Mouse (Mus musculus) right cerebral cortex, postnatal 10 days (tissue): ENCODE measurements around the gene Trpc5.
A peak's percentile ranks its signal among the peaks of the same experiment; 100 is the strongest.

Experiments used
- DNase-seq, 2 experiments: peaks; one replicate each; pipeline ENCODE4 v3.0.0; 2021; ENCODE audit warnings: low spot score in 2 of 2

Trpc5 gene

GRCm38 (mm10) chrX:144688142-144688206 is at the start of gene Trpc5:
TSS of gene Trpc5 (minus strand) at chrX:144688180.
- no peak for DNase-seq

GRCm38 (mm10) chrX:144716330-144716729 is 28.4 kb upstream of the Trpc5 start:
- no peak for DNase-seq

- DNase-seq: peak in 1 of 2 experiments; percentile 28
Observed at GRCm38 (mm10) chrX:144689859-144690181, 1.8 kb upstream of the Trpc5 start.

GRCm38 (mm10) chrX:144689119-144689858 is 1.3 kb upstream of the Trpc5 start:
- peak in 1 of 2 experiments; percentile 23 for DNase-seq

- DNase-seq: peak in 1 of 2 experiments; percentile 26
Observed at GRCm38 (mm10) chrX:144688207-144689118, 483 bp upstream of the Trpc5 start, which contains the start of gene Rtl4. TSS of gene Rtl4 (plus strand) at chrX:144688907.

DNA sequence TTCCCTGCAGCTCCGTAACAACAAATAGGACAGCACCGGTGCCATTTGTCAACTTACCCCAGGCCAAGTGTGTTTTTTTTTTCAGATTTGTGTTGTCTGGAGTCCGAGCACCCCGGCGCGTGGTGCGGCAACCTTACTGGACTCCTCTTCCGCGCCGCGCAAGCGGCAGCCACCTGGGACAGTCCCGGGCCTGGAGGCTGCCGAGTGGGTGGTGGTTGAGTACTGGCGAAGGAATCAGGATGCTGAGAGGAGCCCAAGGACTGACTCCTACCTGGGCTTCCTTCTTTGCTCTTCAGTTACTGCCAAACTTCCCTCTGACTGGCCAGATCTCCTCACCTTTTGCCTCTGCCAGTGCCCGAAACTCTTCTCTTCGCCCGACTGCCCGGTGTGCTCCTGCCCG is 238 bp downstream of the Trpc5 start:
- DNase-seq: peak in 1 of 2 experiments; percentile 22

DNA sequence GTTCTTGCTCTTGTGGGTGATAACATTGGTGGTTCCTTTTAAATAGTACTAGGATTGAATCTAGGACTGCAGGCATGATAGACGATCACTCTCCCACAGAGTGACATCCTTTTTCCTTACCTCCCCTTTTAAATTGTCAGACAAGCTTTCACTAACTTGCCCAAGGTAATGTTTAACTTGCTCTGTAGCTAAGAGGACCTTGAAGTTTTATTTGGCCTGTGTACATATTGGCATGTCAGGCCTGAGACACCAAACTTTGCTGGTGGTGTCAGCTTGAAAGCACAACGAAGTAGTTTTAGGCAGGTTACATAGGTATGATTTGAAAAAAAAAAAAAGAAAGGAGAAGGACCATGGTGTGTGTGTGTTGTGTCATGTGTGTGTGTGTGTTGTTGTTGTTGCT is 35.8 kb downstream of the Trpc5 start:
- DNase-seq: no peak

DNA sequence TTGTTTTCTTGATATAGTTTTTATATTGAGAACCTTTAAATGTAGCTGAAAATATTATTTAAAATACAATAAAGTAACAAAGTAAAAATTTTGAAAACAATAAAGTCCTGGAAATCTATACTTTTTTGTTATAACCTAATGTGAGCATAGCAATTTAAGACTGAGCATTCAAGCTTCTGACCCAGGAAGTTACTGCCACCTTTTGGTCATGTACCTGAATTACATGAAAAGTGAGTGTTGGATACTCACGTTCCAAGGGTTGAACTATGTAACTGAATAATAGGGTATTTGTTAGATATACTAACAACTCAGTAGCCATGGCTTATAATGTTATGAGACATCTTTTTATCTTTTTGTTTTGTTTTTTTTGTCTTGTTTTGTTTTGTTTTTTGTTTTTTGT is 42.6 kb downstream of the Trpc5 start:
- DNase-seq: no peak

DNA sequence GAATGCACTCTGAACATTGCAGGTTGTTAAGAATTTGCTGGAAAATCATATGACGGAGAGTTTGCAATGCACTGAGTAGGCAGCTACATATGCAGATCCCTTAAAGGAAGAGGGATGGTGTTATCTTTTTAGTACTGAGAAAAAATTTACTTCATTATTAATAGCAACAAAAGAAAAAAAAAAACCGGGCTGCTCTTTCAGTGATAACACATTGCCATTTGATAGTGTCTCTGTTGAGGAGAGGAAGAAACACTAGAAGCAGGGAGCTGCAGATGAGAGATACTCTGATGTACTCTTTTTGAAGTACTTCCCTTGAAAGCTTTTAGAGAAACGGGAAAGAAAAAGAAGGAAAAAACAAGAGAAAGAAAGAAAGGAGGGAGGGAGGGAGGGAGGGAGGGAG is 43.2 kb downstream of the Trpc5 start:
- no peak for DNase-seq

GRCm38 (mm10) chrX:144612753-144613152 is 75.2 kb downstream of the Trpc5 start:
- DNase-seq: no peak

GRCm38 (mm10) chrX:144536431-144536830 is 151.5 kb downstream of the Trpc5 start:
- DNase-seq: no peak

DNA sequence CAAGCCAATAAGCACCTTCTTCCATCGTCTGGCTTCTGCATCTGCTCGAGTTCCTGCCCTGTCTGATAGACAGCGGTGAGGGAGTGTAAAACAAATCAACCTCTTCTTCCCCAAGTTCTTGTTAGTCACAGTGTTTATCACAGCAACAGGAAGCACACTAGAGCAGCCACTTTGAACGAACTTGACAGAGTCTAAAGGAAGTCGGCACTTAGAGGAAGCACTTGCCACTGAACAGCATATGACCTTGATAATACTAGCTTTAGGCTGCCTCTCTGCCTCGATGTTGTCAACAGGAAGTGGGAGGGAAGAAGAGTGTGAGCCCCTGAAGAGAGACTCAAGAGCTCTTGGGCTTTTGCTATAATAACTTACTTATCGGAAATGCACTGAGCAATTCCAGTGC is 161.9 kb downstream of the Trpc5 start:
- DNase-seq: no peak

- no peak for DNase-seq
Observed at GRCm38 (mm10) chrX:144523239-144523638, 164.7 kb downstream of the Trpc5 start.

- no peak for DNase-seq
Observed at GRCm38 (mm10) chrX:144491394-144491793, 196.6 kb downstream of the Trpc5 start.

GRCm38 (mm10) chrX:144464416-144464815 is 223.6 kb downstream of the Trpc5 start:
- DNase-seq: peak in 1 of 2 experiments; percentile 23

- DNase-seq: no peak
Observed at GRCm38 (mm10) chrX:144456281-144456680, 231.7 kb downstream of the Trpc5 start, which contains the start of gene Trpc5os. TSS of gene Trpc5os (plus strand) at chrX:144456581.

DNA sequence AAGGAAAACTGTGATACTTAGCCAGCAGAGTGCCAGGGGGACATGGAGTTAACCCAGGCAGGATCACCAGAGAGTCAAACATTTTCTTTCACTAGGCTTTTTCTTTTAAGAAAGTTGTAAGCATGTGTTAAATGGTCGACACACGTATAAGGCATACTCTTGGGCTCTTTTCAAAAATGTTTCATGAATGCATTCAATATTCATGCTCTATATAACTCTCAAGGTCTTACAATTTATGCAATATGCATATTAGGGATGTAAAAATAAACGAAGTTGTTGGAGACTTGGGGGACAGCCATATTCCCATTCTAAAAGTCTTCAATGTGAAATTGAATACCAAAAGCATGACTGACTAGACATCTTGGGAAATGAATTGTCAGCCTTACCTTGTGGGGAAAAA is 264.1 kb downstream of the Trpc5 start:
- no peak for DNase-seq

DNA sequence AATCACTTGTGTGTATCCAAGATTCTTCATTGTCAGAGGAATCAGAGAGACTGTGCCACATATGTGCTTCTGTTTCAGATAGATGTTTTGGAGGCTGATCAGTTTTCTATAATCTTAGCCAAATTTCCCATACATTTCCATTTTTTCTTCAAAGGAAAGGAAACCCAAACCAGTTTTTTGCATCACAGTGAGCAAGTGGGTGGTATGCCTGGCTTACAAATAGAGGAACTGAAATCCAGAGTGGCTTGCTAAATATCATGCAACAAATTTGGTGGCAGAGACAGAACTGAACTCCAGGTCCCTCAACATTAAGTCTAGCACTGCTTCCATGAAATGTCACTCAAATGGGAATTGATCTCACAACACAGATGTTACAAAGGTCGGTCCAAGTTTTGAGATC is 266.9 kb downstream of the Trpc5 start:
- no peak for DNase-seq

DNA sequence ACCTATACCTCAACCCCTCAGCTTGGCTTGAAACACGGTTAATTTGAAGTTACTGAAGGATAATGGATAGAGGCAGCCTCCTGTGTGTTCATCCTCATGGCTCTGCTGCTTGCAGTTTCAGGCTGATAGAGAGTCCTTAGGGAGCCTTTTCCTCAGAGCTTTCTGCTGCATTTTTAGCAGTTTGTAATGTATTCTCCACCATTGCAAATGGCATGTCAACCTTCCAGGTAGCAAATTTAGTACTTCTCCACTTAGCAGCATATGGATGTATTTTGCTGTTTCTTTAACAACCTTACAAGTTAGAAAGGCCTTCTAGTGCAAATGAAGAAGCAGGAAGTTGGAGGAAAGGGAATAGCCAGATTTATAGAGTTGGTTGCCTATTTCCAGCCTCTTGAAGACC is 267.7 kb downstream of the Trpc5 start:
- peak in 1 of 2 experiments; percentile 20 for DNase-seq

DNA sequence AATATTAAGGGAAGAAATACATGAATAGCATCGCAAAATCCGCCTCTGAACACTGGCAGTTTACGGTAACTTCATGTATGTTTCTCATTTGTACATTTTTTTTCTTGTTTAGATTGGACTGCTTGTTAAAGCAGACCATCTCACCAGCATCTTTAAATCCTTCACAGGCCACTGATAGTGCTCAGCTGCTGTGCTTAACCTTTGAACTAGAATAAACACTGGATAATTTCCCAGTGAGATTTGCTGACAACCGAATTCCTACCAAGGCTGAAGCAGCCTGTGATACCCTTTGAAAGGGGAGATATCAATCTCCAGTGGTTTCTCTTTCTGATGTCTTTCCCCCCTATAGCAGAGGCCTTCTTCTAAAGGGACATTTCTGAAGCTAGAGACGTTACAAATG is 279.9 kb downstream of the Trpc5 start:
- no peak for DNase-seq

DNA sequence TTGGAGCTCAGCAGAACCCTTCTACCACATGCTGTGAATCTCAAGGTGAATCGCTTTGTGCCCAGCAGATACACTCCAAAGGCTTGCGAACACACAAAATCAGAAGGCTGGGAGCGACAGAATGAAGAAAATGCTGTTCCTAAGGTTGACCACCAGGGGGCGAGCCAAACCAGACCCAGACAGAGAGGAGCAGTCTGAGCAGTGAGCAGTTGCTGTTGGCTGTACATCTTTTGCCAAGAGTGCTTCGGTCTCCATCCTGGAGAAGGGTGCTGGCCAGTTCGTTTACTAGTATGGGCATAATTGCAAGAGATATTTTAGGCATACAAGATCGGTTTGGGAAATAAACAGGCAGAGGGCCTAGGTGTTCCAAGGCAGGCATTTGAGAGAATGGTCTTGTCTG is 284.5 kb downstream of the Trpc5 start:
- DNase-seq: peak; percentile 51 to 69

- DNase-seq: no peak
Observed at GRCm38 (mm10) chrX:144374196-144374595, 313.8 kb downstream of the Trpc5 start.

DNA sequence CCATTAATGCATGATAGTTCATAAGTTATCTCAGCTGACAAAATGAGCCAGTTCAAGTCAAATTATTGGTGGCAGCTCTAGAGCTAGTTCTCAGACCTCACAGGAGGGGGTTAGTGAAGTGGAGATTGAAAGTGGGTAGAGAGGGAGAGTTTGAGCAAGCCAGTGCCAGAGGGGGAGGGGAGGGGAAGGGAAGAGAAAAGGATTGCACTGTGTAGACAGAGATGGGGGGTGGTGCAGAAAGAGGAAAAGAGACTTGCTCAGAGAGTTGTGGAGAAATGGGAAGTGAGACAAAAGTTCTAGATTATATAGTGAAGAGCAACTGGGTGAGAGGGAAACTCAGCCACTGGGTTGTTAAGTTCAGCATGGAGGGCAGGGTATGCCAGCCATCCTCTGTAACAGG is 349.6 kb downstream of the Trpc5 start:
- no peak for DNase-seq

GRCm38 (mm10) chrX:144337938-144338337 is 350.0 kb downstream of the Trpc5 start:
- no peak for DNase-seq
